Mouse (Mus musculus) testis, adult 2 months (tissue): ENCODE measurements around the gene Spata5. TPM values are rescaled to one million over a fixed set of nuclear protein-coding genes. Genes with fewer than 3 reads are reported as not detected.

Experiments
- H3K27ac ChIP-seq: fragments of 200-500 bp; 2 replicates; pipeline ENCODE4 v1.5.1; 2012; ENCODE audit warnings: low read depth, low read length; ENCODE audit not compliant: control insufficient read depth, insufficient read depth
- H3K27me3 ChIP-seq: fragments of 200-500 bp; 2 replicates; pipeline ENCODE4 v1.6.1; 2012; ENCODE audit warnings: mild to moderate bottlenecking, low read length, moderate library complexity; ENCODE audit not compliant: control insufficient read depth, insufficient read depth
- H3K36me3 ChIP-seq: fragments of 200-500 bp; 2 replicates; pipeline ENCODE4 v1.6.1; 2012; ENCODE audit warnings: mild to moderate bottlenecking, low read length; ENCODE audit not compliant: control insufficient read depth, insufficient read depth
- H3K4me1 ChIP-seq: fragments of 200-500 bp; 2 replicates; pipeline ENCODE4 v1.6.1; 2012; ENCODE audit warnings: low read length; ENCODE audit not compliant: control insufficient read depth, insufficient read depth
- H3K4me3 ChIP-seq: fragments of 200-500 bp; 2 replicates; pipeline ENCODE4 v1.5.1; 2012; ENCODE audit warnings: low read depth, mild to moderate bottlenecking, low read length, moderate library complexity, mixed read lengths; ENCODE audit not compliant: control insufficient read depth
- CTCF ChIP-seq: fragments of 200-500 bp; IDR thresholded peaks from 2 replicates; pipeline ENCODE4 v1.5.1; 2012; ENCODE audit warnings: low read depth, mild to moderate bottlenecking, inconsistent platforms, low read length, moderate library complexity; ENCODE audit not compliant: control insufficient read depth, insufficient read depth, insufficient replicate concordance
- POLR2A ChIP-seq: fragments of 200-500 bp; IDR thresholded peaks from 2 replicates; pipeline ENCODE4 v1.6.1; 2012; ENCODE audit warnings: low read depth, mild to moderate bottlenecking, inconsistent platforms, low read length, moderate library complexity; ENCODE audit not compliant: control insufficient read depth
- polyA plus RNA-seq: library from polyadenylated mRNA; depleted of rRNA; stranded (reverse); fragments of >200 nt; gene quantifications from 2 replicates; pipeline ENCODE4 v1.2.3, GENCODE M21; 2012

The Spata5 gene
- polyA plus RNA-seq, 1 experiment = 16.3 TPM

DNA sequence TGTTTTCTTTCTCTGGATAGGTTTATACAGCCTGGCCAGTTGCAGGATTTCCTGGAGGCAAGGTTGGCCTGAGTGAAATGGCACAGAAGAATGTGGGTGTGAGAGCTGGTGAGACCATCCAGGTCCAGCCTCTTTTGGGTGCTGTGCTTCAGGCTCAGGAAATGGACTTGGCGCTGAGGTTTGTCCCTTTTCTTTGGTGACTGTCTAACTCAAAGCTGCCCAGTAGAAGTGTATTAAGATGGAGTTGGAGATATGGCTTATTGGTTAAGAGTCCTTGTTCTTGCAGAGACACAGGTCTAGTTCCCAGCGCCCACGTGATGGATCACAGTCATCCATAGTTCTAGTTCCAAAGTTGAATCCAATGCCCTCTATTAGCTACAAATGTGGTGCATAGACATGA lies 6.4 kb downstream of the Spata5 start:
- peaks cover 3% of the 10 kb centered on the region; the same call in 1 of the 2 replicates for H3K36me3 ChIP-seq
- H3K27ac ChIP-seq = no peak overlapping the region
- no peaks in the 10 kb centered on the region for H3K4me1 ChIP-seq
- H3K4me3 ChIP-seq = no peak overlapping the region
- TF ChIP-seq CTCF = no peak
- no peak for TF ChIP-seq POLR2A
- no peaks in the 10 kb centered on the region for H3K27me3 ChIP-seq

DNA sequence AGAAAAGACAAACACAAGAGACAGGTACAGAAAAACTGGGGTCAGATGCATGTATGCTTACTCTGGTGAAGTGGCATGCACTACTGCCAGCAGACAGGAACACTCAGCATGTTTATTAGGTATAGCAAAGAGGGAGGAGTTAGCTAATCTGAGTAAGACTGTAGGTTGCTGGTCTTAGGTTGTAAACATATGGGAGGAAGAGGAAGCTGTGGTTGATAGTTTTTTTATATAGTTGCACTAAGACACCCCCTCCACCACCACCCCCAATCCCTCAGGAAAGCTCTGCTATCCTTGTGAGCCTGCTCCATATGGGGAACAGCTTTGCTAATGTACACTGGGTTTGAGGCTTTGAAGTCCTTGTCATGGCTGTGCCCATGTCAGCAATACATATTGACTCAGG lies 10.7 kb downstream of the Spata5 start:
- no peaks in the 10 kb centered on the region for H3K4me1 ChIP-seq
- no peaks in the 10 kb centered on the region for H3K27me3 ChIP-seq
- peaks cover 4% of the 10 kb centered on the region; the same call in 1 of the 2 replicates for H3K36me3 ChIP-seq
- H3K4me3 ChIP-seq = no peak overlapping the region
- TF ChIP-seq POLR2A = no peak
- no peak for TF ChIP-seq CTCF
- no peak overlapping the region for H3K27ac ChIP-seq

DNA sequence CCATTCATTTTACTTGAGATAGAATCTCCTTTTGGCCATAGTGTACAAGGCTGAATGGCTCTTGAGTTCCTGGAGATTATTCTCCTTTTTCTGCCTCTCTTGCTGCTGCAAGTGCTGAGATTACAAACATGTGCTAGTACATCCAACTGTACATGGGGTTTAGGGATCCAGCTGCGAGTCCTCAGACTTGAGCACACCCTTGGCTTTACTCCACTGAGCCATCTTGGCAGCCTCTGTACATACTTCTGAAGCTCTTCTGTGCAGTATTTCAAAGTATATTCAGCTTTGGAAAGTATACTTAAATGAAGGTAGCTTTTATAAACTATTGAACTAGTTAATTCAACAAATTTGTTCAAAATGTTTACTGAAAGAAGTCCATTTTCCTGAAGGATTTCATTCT lies 20.1 kb downstream of the Spata5 start:
- TF ChIP-seq POLR2A = no peak
- TF ChIP-seq CTCF = no peak
- H3K27me3 ChIP-seq = no peaks in the 10 kb centered on the region
- H3K4me3 ChIP-seq = no peak overlapping the region
- H3K36me3 ChIP-seq = peaks cover 2% of the 10 kb centered on the region; the same call in 1 of the 2 replicates
- H3K27ac ChIP-seq = no peak overlapping the region
- H3K4me1 ChIP-seq = no peaks in the 10 kb centered on the region

DNA sequence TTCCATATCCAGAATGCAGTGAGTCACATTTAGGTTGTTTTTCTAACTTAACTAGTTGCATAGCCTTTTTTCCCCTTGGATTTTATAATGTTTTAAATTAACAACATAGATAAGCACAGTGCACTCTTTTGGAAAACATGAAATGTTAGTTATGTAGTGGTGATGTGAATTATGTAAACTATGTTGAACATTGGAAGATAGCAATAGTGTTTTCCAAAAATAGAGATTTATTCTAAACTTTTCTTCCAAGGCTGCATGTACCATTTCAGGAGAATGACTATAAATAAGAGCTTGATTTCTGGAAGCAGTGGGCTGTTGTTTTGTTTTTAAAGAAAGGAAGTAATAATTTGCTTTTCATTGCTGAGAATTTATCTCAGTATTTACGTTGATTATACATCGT lies 23.7 kb downstream of the Spata5 start:
- peaks cover 2% of the 10 kb centered on the region; the same call in 1 of the 2 replicates for H3K36me3 ChIP-seq
- H3K27ac ChIP-seq = no peak overlapping the region
- H3K4me3 ChIP-seq = no peak overlapping the region
- TF ChIP-seq POLR2A (no peak), CTCF (no peak)
- no peaks in the 10 kb centered on the region for H3K4me1 ChIP-seq
- no peaks in the 10 kb centered on the region for H3K27me3 ChIP-seq

DNA sequence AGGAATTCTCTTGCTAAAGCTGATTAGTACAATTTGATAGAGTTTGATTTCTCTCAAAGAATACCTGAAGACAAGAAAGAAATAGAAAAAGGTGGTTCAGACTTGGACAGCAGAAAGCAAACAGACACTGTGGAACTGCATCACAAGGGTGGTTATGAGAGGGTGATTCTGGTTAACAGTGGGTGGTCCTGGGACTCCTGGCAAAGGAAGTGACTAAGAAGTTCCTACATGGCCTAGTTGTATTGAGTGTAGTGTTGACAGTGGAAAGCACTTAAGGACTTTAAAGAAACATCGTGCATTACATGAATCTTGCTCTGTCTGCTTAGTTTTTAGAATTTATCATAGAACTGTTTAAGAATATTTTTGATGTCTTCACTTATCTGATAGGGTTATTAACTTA lies 36.3 kb downstream of the Spata5 start:
- no peaks in the 10 kb centered on the region for H3K27me3 ChIP-seq
- H3K4me1 ChIP-seq = no peaks in the 10 kb centered on the region
- no peak overlapping the region for H3K27ac ChIP-seq
- no peak overlapping the region for H3K4me3 ChIP-seq
- no peak for TF ChIP-seq POLR2A
- no peak for TF ChIP-seq CTCF
- H3K36me3 ChIP-seq = no peaks in the 10 kb centered on the region

DNA sequence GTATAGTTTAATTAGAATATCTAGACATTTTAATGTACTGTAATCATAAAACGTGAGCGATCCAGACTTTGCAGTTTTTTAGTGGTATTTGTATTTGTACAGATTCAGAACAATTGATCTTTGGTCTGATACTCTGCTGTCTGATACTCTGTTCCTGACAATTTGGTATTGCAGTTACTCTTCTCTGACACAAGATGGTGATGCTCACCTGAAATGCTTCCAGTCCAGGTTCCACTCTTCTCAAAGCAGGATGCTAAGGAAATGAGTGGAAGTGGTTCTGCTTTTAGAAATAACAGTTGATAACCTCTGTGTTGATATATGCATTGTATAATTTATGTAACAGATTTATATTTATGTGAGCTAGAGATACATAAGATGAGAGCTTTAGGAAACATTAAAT lies 48.5 kb downstream of the Spata5 start:
- no peak for TF ChIP-seq POLR2A
- TF ChIP-seq CTCF = no peak
- Histone ChIP-seq H3K4me3 (no peak overlapping the region), H3K36me3 (no peaks in the 10 kb centered on the region; the same call in 1 of the 2 replicates), H3K4me1 (no peaks in the 10 kb centered on the region), H3K27ac (no peak overlapping the region), H3K27me3 (no peaks in the 10 kb centered on the region)

DNA sequence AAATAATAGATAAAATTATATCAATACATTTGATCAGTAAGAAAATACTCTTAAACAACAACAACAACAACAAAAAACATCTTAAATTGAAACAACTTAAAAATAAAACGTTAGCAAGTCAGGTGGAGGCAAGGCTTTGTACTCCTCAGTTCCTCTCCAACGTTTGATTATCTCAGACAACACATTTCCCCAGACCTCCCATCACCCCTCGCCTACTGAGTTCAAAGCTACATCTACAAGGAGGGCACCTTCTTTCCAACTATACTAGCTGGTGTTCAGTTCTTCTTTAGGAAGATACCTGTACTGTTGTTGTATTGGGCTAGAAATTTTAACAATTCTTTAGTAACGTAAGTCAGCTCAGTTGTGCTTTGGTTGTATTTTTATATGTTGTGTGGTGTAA lies 49.7 kb downstream of the Spata5 start:
- no peaks in the 10 kb centered on the region for H3K27me3 ChIP-seq
- TF ChIP-seq POLR2A = no peak
- no peaks in the 10 kb centered on the region for H3K4me1 ChIP-seq
- H3K36me3 ChIP-seq = no peaks in the 10 kb centered on the region; the same call in 1 of the 2 replicates
- no peak overlapping the region for H3K27ac ChIP-seq
- H3K4me3 ChIP-seq = no peak overlapping the region

DNA sequence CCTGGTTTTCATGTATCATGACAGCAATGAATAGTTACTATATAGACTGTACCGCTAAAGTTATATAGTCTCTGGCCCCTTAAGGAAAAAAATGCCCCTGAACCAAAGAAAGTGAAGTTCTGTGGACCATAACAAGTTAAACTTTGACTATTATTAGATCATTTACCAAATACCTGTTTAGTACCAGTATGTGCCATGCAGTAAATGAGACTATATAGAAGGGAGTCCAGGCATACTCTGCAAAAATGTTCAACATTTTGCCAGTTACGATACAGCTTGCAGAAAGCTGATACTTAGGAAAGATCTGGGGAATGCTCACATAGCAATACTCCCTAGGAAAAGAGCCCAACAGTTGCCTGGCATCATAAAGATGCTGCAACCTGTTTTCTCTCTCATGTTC lies 51.2 kb downstream of the Spata5 start:
- no peak overlapping the region for H3K27ac ChIP-seq
- H3K4me3 ChIP-seq = no peak overlapping the region
- no peaks in the 10 kb centered on the region; the same call in 1 of the 2 replicates for H3K36me3 ChIP-seq
- no peaks in the 10 kb centered on the region for H3K4me1 ChIP-seq
- no peak for TF ChIP-seq CTCF
- TF ChIP-seq POLR2A = no peak
- H3K27me3 ChIP-seq = no peaks in the 10 kb centered on the region
